Mouse (Mus musculus) C2C12 (cell line): ENCODE results near the gene Nrg4.

Source experiments
- CEBPB ChIP-seq: IDR thresholded peaks from one replicate; pipeline ENCODE4 v1.6.1; 2011; ENCODE audit warnings: low read depth, mild to moderate bottlenecking, control low read depth, moderate library complexity
- CTCF ChIP-seq: IDR thresholded peaks from one replicate; pipeline ENCODE4 v1.5.1; 2011; ENCODE audit not compliant: control insufficient read depth, insufficient read depth, insufficient read length
- FOSL1 ChIP-seq: IDR thresholded peaks from one replicate; pipeline ENCODE4 v1.8.0; 2011; ENCODE audit warnings: mild to moderate bottlenecking, low read length; ENCODE audit not compliant: poor library complexity, insufficient read depth, severe bottlenecking
- MAX ChIP-seq: IDR thresholded peaks from one replicate; pipeline ENCODE4 v1.6.1; 2011; ENCODE audit warnings: mild to moderate bottlenecking, control low read depth

GRCm38 (mm10) chr9:55195876-55196275 lies 130.8 kb downstream of the Nrg4 start:
- TF ChIP-seq CTCF (no peak), MAX (no peak), FOSL1 (no peak), CEBPB (no peak)
